Mouse (Mus musculus): ENCODE measurements around the gene Qsox2. TPM values are rescaled to one million over a fixed set of nuclear protein-coding genes. Genes with fewer than 3 reads are reported as not detected.

The Qsox2 gene
- polyA plus RNA-seq, 1 experiment from 2014 or later: 24.5 TPM

DNA sequence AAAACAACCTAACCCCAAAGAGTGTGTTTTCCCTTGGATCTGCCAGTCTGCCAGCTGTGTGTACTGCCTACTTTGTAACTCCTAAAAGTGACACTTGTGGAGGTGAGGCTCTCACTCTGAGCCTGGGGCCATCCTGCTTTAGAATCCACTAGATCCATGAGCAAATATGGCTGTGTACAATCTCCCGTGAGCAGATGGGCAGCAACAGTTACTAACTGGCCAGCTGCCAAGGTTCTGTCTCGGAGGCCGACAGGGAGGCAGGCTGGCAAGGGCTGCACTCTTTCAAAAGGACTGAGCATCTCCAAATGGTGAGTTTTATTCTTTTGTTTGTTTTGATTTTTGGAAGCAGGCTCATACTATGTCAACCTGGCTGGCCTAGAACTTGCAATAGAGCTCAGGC is 22.8 kb downstream of the Qsox2 start:
- H3K27me3 ChIP-seq: no peaks in the 10 kb centered on the region
- WGBS: 9% methylated on average over 3 of the region's 3 CpGs
- H3K36me3 ChIP-seq: peaks cover 51% of the 10 kb centered on the region
- no peak overlapping the region for H3K4me2 ChIP-seq
- H3K9ac ChIP-seq: no peak overlapping the region
- no peak for ATAC-seq (ENCODE audit: borderline replicate concordance, extremely low read depth, low FRiP score, low TSS enrichment)
- H3K4me3 ChIP-seq: no peak overlapping the region
- no peaks in the 10 kb centered on the region for H3K9me3 ChIP-seq
- no peaks in the 10 kb centered on the region for H3K4me1 ChIP-seq
- H3K27ac ChIP-seq: no peak overlapping the region

DNA sequence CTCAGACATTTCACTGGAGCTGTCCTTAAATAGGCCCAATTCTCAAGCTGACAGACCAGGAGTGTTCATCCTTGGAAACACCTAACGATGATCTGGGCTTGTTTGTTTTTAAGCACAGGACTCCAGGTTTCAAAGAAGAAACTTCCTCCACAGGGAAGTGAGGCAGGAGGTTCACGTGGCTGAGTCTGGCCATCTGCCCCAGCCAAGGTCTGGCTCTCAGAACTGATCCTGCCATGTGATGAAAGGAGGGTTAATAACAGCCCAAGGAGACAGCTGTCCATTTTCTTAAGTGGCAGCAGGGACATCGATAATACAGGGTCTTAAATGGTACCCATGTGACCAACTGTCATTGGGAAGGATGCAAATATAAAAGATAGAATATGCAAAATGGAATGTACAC is 27.8 kb downstream of the Qsox2 start:
- no peak overlapping the region for H3K9ac ChIP-seq
- no peak for ATAC-seq (ENCODE audit: borderline replicate concordance, extremely low read depth, low FRiP score, low TSS enrichment)
- peaks cover 26% of the 10 kb centered on the region for H3K36me3 ChIP-seq
- H3K4me3 ChIP-seq: no peak overlapping the region
- no peak overlapping the region for H3K4me2 ChIP-seq
- peaks cover 4% of the 10 kb centered on the region; the same call in 1 of the 2 replicates for H3K4me1 ChIP-seq
- WGBS: 68% methylated on average over 3 of the region's 3 CpGs
- peaks cover 35% of the 10 kb centered on the region for H3K27me3 ChIP-seq
- no peaks in the 10 kb centered on the region for H3K9me3 ChIP-seq
- no peak overlapping the region for H3K27ac ChIP-seq

DNA sequence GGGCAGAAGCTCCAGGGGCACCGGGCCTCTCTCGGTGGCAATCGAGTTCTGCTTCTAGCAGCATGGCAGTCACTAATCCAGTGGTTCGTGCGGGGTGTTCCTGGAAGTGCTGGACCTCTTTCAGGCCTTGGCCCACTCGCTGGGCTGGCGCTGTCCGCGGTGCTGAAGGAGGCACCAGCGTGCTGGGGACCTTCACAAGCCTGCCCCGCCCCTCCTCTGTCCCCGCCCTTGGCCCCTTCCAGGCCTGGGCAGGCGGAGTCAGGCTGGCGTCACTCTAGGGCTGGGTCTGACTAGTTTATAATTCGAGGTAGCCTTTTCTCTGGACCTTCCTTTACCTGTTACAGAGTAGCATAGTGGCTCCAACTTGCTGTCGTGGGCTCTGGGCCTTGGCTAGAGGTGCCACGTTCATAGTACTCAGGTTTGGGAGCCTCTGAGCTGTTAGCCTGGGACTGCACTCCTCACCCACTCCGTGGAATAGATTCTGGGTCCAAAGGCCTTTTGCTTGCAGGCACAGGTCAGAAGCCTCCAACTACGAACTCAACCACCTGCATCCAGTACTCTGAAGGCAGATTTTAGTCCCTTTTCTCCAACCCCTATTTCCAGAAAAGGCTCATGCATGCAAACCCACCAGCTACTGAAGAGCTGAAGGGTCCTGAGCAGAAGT is 29.1 kb downstream of the Qsox2 start, which contains the start of gene Lhx3:
Lhx3 (minus strand) TSS at position 164 of the 664 bp plus-strand sequence.
- no peak within 1 kb of the TSS for H3K4me2 ChIP-seq
- H3K9ac ChIP-seq: no peak within 1 kb of the TSS
- H3K36me3 ChIP-seq: peaks cover 26% of the 10 kb centered on the region
- no peak within 1 kb of the TSS for H3K4me3 ChIP-seq
- 5% methylated on average over 19 of the region's 19 CpGs for WGBS
- H3K4me1 ChIP-seq: peaks cover 4% of the 10 kb centered on the region; the same call in 1 of the 2 replicates
- no peaks in the 10 kb centered on the region for H3K9me3 ChIP-seq
- peaks cover 48% of the 10 kb centered on the region for H3K27me3 ChIP-seq
- ATAC-seq (ENCODE audit: borderline replicate concordance, extremely low read depth, low FRiP score, low TSS enrichment): peak; percentile 73
- no peak within 1 kb of the TSS for H3K27ac ChIP-seq

DNA sequence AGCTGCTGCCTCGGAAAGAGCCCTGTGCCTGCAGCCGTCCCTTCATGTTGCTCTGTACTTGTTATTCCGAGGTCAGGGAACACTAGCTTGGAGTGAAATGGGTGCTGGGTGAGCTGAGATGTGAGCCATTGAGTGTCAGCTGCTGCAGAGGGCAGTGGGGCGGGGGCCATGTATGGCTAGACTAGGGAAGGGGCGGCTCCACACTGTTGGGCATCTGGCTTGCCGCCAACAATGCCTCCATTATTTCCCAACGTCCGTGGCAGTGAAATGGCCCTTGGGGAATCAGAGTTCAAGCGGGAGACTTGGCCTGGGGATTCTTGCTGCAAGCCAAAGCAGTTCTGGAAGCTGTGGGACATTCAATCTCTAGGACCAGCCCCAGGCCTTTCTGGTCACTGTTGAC is 29.8 kb downstream of the Qsox2 start:
- ATAC-seq (ENCODE audit: borderline replicate concordance, extremely low read depth, low FRiP score, low TSS enrichment): no peak
- no peak overlapping the region for H3K4me2 ChIP-seq

DNA sequence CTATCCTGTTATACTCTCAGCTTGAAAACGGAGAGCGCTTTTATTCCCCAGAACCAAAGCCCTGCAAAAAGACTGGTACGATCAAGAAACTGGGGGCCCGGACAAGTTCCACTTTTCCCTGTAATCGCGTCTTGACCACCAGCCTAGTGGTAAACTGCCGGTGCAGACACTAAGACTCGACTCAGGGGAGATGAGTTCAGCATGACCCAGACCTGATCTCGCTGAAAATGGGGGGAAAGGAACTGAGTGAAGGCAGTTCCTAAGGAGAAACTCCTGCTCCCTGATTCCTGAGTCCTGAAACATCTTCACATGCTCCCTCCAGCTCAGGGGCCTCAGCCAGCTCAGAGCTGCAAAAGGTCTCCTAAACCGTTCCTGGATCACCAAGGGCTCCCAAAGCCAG is 31.6 kb downstream of the Qsox2 start:
- Histone ChIP-seq H3K9ac (no peak overlapping the region), H3K36me3 (peaks cover 5% of the 10 kb centered on the region), H3K9me3 (no peaks in the 10 kb centered on the region), H3K4me3 (no peak overlapping the region), H3K27ac (no peak overlapping the region), H3K27me3 (peaks cover 73% of the 10 kb centered on the region), H3K4me1 (peaks cover 21% of the 10 kb centered on the region), H3K4me2 (no peak overlapping the region)
- no peak for ATAC-seq (ENCODE audit: borderline replicate concordance, extremely low read depth, low FRiP score, low TSS enrichment)
- WGBS: 16% methylated on average over 10 of the region's 10 CpGs

More for the DNA sequence above, 29.8 kb downstream of the Qsox2 start:
- no peak overlapping the region for H3K4me3 ChIP-seq
- H3K27ac ChIP-seq: no peak overlapping the region
- WGBS: 12% methylated on average over 9 of the region's 9 CpGs
- peaks cover 22% of the 10 kb centered on the region for H3K36me3 ChIP-seq
- H3K9ac ChIP-seq: no peak overlapping the region
- H3K27me3 ChIP-seq: peaks cover 55% of the 10 kb centered on the region
- no peaks in the 10 kb centered on the region for H3K9me3 ChIP-seq
- H3K4me1 ChIP-seq: peaks cover 10% of the 10 kb centered on the region

DNA sequence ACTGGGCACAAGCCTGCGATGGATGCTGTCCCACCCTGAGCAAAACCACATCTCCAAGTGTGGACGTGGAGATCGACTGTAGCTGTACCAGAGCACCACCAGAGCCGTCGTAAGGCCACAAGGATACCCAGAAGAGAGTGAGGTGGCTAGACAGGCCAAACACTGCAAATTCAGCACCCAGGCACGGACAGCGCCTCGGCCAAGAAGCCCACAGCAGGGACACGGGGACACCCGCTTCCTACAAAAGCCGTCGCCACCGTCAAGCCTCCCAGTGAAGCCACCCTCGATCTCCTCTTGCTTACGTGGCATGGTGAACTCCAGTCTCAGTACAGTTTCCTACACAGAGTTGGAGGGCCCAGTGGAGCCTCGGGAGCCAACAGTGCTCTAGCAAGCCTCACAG is 32.2 kb downstream of the Qsox2 start:
- 2% methylated on average over 16 of the region's 16 CpGs for WGBS
- no peak for ATAC-seq (ENCODE audit: borderline replicate concordance, extremely low read depth, low FRiP score, low TSS enrichment)
- no peaks in the 10 kb centered on the region for H3K9me3 ChIP-seq
- H3K36me3 ChIP-seq: no peaks in the 10 kb centered on the region
- H3K4me2 ChIP-seq: no peak overlapping the region
- no peak overlapping the region for H3K27ac ChIP-seq
- H3K9ac ChIP-seq: no peak overlapping the region
- peaks cover 79% of the 10 kb centered on the region for H3K27me3 ChIP-seq
- H3K4me1 ChIP-seq: peaks cover 21% of the 10 kb centered on the region
- H3K4me3 ChIP-seq: no peak overlapping the region

DNA sequence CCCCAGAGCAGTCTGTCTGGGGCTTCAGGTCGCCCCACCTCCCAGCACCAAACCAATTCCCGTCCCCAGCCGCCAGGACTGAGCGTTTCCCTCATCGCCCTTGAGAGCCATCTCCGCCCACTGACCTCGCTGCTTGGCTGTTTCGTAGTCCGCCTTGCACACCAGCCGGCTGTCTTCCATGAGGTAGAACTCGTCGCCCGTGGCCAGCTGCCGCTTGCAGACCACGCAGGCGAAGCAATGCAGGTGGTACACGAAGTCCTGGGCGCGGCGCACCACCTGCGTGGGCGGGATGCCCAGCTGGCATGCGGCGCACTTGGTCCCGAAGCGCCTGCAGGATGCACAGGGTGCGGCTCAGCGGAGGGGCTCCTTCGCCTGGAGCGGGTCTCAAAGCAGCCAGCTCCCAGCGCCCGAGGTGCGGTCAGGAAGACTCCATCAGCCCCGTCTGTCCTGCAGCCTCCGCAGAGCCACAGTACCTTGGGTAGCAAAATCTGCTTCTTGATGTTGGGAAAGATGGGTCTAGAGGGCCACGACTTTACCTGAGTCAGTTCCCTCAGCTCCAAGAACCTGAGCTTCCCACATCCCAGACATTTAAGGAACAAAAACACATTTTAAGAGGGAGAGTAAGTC is 34.4 kb downstream of the Qsox2 start:
- peak overlapping the region; percentile 44 for H3K4me2 ChIP-seq
- no peaks in the 10 kb centered on the region for H3K9me3 ChIP-seq
- peaks cover 32% of the 10 kb centered on the region for H3K4me1 ChIP-seq
- no peak for ATAC-seq (ENCODE audit: borderline replicate concordance, extremely low read depth, low FRiP score, low TSS enrichment)
- H3K27ac ChIP-seq: no peak overlapping the region
- H3K27me3 ChIP-seq: peaks cover 100% of the 10 kb centered on the region
- H3K36me3 ChIP-seq: no peaks in the 10 kb centered on the region
- H3K9ac ChIP-seq: no peak overlapping the region
- no peak overlapping the region for H3K4me3 ChIP-seq
- 2% methylated on average over 36 of the region's 36 CpGs for WGBS

DNA sequence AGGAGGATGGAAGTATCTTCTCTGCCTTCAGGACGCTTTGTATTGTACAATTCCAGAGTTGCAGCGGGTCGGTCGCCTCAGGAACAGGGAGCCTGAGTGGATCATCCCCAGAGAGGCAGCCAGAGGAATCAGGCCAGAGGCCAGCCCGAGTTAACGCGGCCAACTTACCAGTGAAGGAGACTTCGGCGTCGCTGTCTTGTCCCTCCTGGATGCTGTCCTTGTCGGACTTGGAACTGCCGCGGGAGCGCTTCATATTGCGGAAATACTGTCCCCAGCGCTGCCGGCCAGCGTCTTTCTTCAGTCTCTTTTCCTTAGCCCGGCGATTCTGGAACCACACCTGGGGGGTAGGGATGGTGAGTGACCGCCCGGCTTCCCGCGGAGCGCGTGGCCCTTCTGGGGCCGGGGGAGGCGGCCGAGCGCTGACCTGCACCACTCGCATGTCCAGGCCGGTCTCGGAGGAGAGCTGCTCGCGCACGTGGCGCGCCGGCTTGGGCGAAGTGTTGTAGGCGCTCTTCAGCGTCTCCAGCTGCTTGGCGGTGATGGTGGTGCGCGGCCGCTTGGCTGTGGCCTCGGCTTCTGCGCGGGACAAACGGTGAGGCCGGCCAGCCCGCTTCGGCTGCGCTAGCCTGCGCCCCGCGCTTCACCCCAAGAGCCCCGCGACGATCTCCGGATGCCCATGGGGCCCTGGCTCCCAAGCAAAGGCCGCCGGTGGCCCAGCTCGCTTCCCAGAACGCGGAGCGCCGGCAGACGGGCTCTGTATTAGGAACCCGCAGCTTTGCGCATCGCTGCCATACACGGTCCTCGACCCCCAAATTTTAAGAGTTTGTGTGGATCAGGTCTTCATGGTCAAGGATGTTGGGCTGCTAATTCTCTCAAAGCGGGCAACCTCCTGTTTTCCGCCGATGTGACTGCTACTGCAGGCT is 35.1 kb downstream of the Qsox2 start:
- no peaks in the 10 kb centered on the region for H3K9me3 ChIP-seq
- H3K4me2 ChIP-seq: peak overlapping the region; percentile 44
- under 1% methylated on average over 77 of the region's 77 CpGs for WGBS
- H3K9ac ChIP-seq: no peak overlapping the region
- peaks cover 35% of the 10 kb centered on the region for H3K4me1 ChIP-seq
- no peaks in the 10 kb centered on the region for H3K36me3 ChIP-seq
- H3K27ac ChIP-seq: no peak overlapping the region
- ATAC-seq (ENCODE audit: borderline replicate concordance, extremely low read depth, low FRiP score, low TSS enrichment): no peak
- H3K4me3 ChIP-seq: peak overlapping the region; percentile 19; the same call in 1 of the 2 replicates
- H3K27me3 ChIP-seq: peaks cover 100% of the 10 kb centered on the region

DNA sequence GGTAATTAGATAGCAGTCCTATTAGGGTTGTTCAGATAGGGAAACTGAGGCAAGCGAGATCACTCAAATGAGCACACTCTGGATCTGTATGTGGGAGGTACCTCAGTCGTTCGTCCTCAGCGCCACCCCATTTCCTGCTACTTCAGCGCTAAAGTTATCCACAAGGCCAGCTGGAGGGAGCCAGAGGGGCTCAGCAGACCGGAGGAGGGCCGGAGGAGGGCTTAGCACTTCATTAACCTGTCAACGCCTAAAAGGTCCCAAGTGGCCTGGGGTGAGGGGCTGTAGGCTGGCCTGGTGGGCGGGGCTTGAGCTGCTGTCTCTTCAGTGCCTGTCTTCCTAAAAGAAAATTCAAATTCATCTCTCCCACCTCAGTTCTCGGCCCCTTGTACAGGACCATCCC is 38.8 kb downstream of the Qsox2 start:
- Histone ChIP-seq H3K9ac (no peak overlapping the region), H3K36me3 (no peaks in the 10 kb centered on the region), H3K4me3 (peak overlapping the region; percentile 11; the same call in 1 of the 2 replicates), H3K4me1 (peaks cover 31% of the 10 kb centered on the region), H3K9me3 (no peaks in the 10 kb centered on the region), H3K27ac (no peak overlapping the region), H3K27me3 (peaks cover 95% of the 10 kb centered on the region), H3K4me2 (peak overlapping the region; percentile 50)
- WGBS: 1% methylated on average over 10 of the region's 10 CpGs
- ATAC-seq (ENCODE audit: borderline replicate concordance, extremely low read depth, low FRiP score, low TSS enrichment): peak; percentile 89; the same call in 1 of the 2 replicates

DNA sequence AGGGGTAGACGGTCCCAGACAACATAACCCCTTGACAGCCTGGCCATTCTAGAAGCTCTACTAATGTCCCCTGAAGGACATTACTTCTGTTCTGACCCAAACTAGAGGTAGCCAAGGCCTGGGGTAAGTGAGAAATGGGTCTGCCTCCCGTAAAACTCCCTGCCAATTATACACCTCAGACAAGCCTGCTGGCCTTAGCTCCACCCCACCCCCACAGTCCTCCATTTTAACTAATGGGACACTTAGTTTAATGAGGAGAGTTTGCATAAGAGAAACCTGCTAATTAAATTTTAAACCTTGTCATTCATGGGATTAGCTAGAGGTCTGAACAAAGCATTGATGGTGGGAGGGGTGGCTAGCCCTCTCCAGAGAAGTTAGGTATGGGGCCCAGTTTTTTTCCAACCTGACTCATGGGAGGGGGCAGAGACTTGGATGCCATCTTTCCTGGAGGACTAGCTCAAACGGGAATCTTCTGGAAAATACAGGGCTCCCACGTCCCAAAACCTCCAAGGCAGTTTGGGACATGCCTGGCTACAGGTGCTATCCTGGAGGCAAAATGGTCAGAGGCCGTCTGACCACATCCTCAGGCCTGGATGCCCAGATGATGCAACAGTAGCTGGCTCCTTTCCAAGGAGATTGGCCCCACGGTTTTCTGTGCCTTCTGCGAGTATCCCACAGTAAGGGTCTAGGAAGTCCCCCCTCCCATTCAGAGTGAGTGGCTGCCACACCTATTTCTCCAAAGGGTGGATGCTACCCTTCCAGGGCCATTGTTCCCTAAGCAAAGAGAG is 42.6 kb downstream of the Qsox2 start:
- Histone ChIP-seq H3K36me3 (no peaks in the 10 kb centered on the region), H3K9me3 (no peaks in the 10 kb centered on the region), H3K4me1 (peaks cover 14% of the 10 kb centered on the region), H3K4me2 (no peak overlapping the region), H3K9ac (no peak overlapping the region), H3K27ac (no peak overlapping the region), H3K4me3 (no peak overlapping the region), H3K27me3 (peaks cover 74% of the 10 kb centered on the region)
- 42% methylated on average over 7 of the region's 7 CpGs for WGBS
- no peak for ATAC-seq (ENCODE audit: borderline replicate concordance, extremely low read depth, low FRiP score, low TSS enrichment)

DNA sequence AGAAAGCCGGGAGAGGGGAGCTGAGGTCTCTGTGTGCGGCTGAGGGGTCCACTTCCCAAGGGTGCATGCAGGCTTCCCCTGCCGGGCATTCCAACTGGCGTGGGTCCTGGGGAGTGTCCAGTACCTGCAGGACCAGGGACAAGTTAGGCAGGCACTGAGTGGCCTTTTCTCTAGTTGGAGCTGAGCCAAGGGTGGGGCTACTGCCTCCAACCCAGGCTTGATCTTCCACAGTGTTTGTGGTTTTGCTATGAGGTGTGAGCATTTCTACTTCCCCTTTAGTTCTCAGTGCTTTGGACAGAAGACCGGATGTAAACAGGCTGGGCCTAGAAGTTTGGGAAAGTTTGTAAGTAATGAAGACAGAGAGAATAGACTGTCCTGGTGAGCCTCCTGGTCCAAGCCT is 48.8 kb downstream of the Qsox2 start:
- H3K4me1 ChIP-seq: 0 out of 2 replicates have a peak, but pooled peaks cover 3% of the 10 kb centered on the region
- no peaks in the 10 kb centered on the region for H3K36me3 ChIP-seq
- ATAC-seq (ENCODE audit: borderline replicate concordance, extremely low read depth, low FRiP score, low TSS enrichment): no peak
- WGBS: 60% methylated on average over 5 of the region's 5 CpGs
- no peaks in the 10 kb centered on the region for H3K9me3 ChIP-seq
- no peak overlapping the region for H3K4me3 ChIP-seq
- no peak overlapping the region for H3K9ac ChIP-seq
- no peak overlapping the region for H3K4me2 ChIP-seq
- no peak overlapping the region for H3K27ac ChIP-seq
- H3K27me3 ChIP-seq: peaks cover 24% of the 10 kb centered on the region; the same call in 1 of the 2 replicates
